17 mouse cellular contexts compared by ENCODE assay signal in the genomic region with DNA sequence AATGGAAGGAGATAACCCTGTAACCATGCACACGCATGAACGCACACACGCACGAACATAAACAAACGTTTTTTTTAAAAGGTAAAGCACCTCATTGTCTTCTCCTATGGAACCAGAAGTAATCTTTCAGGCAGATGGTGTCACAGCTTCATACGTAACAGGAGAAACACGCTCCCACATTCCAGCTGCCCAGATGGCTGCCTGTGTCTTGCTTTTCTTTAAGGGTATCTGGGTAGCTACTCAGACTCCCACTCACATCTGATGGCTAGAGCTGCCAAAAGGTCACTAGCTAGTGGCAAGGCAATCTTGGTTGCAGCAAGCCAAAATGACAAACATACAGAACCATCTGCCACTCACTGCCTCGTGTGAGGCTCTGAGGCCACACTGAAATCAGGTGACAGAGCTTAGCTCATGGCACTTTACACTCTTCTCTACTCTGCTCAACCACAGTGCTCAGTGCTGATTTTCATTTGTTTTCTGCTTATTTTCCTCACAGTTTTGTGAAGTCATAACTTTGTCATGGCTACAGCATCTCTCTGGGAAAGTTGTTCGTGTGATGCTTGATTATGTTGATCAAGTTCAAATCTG. TPM values are rescaled to one million over a fixed set of nuclear protein-coding genes. Genes with fewer than 3 reads are reported as not detected.
A peak's percentile ranks its signal among the peaks of the same experiment; 100 is the strongest.
DNase-seq lines count a peak whose midpoint lies in the region; ATAC-seq lines count a peak whose summit lies in the region.
"Had no signal": no experiment of that assay in that cellular context is flagged by ENCODE, and none has a peak within 500 bp of the region (broad histone marks: within the 10 kb centered on the region; RNA-seq: fewer than 3 reads in every experiment).

No protein-coding gene starts in this region.

- H3K9me3 ChIP-seq in hindbrain, embryonic 10.5 days, result no peaks in the 10 kb centered on the region
- no peaks in the 10 kb centered on the region for H3K9me3 ChIP-seq in hindbrain, embryonic 13.5 days
- H3K9me3 ChIP-seq: embryonic facial prominence, embryonic 12.5 days had no signal

- DNase-seq in hindbrain, embryonic 10.5 days (ENCODE audit: low spot score), result no peak
- DNase-seq in right cerebral cortex, adult 18-20 months, result peak; percentile 43
- no peak for DNase-seq in right cerebral cortex, postnatal 4 days
- DNase-seq in layer of hippocampus, postnatal 14 days (ENCODE audit: low spot score in 2 of 2), result peak; percentile 16 to 25
- DNase-seq in telencephalon, adult 2 months (ENCODE audit: low read depth, low spot score), result peak; percentile 42
- DNase-seq in spleen, postnatal 10 days (ENCODE audit: low spot score in 2 of 2), result no peak
- DNase-seq in spleen, postnatal 36 days (ENCODE audit: low spot score in 2 of 2), result no peak
- DNase-seq: heart, postnatal 36 days; kidney, adult 8-10 months; lung, adult 2 months had no signal

- peaks cover 7% of the 10 kb centered on the region for H3K36me3 ChIP-seq in hindbrain, embryonic 10.5 days
- peaks cover 7% of the 10 kb centered on the region for H3K36me3 ChIP-seq in hindbrain, embryonic 13.5 days

- no peak for ATAC-seq in hindbrain, embryonic 13.5 days (ENCODE audit: low FRiP score)
- ATAC-seq: CD4-positive, CD25-positive, alpha-beta regulatory T cell, adult 4 months had no signal

- H3K27ac ChIP-seq in hindbrain, embryonic 10.5 days, result 0 out of 2 replicates have a peak overlapping the region, but pooled peaks have one; percentile 8
- no peak overlapping the region for H3K27ac ChIP-seq in hindbrain, embryonic 13.5 days
- H3K27ac ChIP-seq: embryonic facial prominence, embryonic 12.5 days had no signal

- no peak overlapping the region for H3K9ac ChIP-seq in hindbrain, embryonic 13.5 days
- H3K9ac ChIP-seq: embryonic facial prominence, embryonic 12.5 days had no signal

- no peak overlapping the region for H3K4me2 ChIP-seq in hindbrain, embryonic 13.5 days
- H3K4me2 ChIP-seq: embryonic facial prominence, embryonic 12.5 days had no signal

- no peaks in the 10 kb centered on the region for H3K27me3 ChIP-seq in hindbrain, embryonic 10.5 days (ENCODE audit: insufficient read depth, poor library complexity, severe bottlenecking)
- H3K27me3 ChIP-seq in hindbrain, embryonic 13.5 days, result no peaks in the 10 kb centered on the region
- H3K27me3 ChIP-seq: embryonic facial prominence, embryonic 12.5 days had no signal

- peaks cover 6% of the 10 kb centered on the region; the same call in 1 of the 2 replicates for H3K4me1 ChIP-seq in hindbrain, embryonic 10.5 days (replicated peaks)
- no peaks in the 10 kb centered on the region for H3K4me1 ChIP-seq in hindbrain, embryonic 13.5 days (replicated peaks)
- H3K4me1 ChIP-seq: embryonic facial prominence, embryonic 12.5 days had no signal

- no peak overlapping the region for H3K4me3 ChIP-seq in hindbrain, embryonic 10.5 days
- H3K4me3 ChIP-seq in hindbrain, embryonic 13.5 days, result no peak overlapping the region
- H3K4me3 ChIP-seq: embryonic facial prominence, embryonic 12.5 days; myocyte had no signal

- WGBS in hindbrain, embryonic 10.5 days, result 73% methylated on average over 9 of the region's 9 CpGs
- WGBS in hindbrain, embryonic 13.5 days, result 58% methylated on average over 9 of the region's 9 CpGs

RNA-seq across cellular contexts. Expression of a gene that starts 19.4 kb away (rescaled TPM):
- not detected in 2 replicates for polyA plus RNA-seq in hindbrain, embryonic 10.5 days (2016; fragmentation: Nextera tagmentation; extraction: Ambion mirVana)
- polyA plus RNA-seq in hindbrain, embryonic 13.5 days (2015; fragmentation: Nextera tagmentation; extraction: Ambion mirVana), result 0.22 TPM in 1 of 2 replicates, not detected in the other
- total RNA-seq in layer of hippocampus, postnatal 14 days (2021), result under 1 TPM in 1 of 2 experiments, not detected in 1; 0.16 TPM
- total RNA-seq: adrenal gland, adult 18-20 months; megakaryocyte, adult 5-6 weeks had no signal
- polyA plus RNA-seq: stomach, embryonic 16.5 days had no signal

RNA-seq across cellular contexts. Expression of a gene that starts 57.3 kb away (rescaled TPM):
- 26.6 and 29.8 TPM in 2 replicates for polyA plus RNA-seq in hindbrain, embryonic 10.5 days (2016; fragmentation: Nextera tagmentation; extraction: Ambion mirVana)
- 69.3 and 69.8 TPM in 2 replicates for polyA plus RNA-seq in hindbrain, embryonic 13.5 days (2015; fragmentation: Nextera tagmentation; extraction: Ambion mirVana)
- 10 to 100 TPM; 58.3 to 61.3 TPM for total RNA-seq in layer of hippocampus, postnatal 14 days (2021)

Comparison
In these comparisons a context has a peak if more than half of its experiments do, and no peak if none do; other contexts are left out.
1. DNase-seq: peak in right cerebral cortex, adult 18-20 months (single experiment), layer of hippocampus, postnatal 14 days (2 of 2) and telencephalon, adult 2 months (single experiment); none in hindbrain, embryonic 10.5 days (single experiment), right cerebral cortex, postnatal 4 days (single experiment), spleen, postnatal 10 days (0 of 2) and spleen, postnatal 36 days (0 of 2).